Mouse (Mus musculus) lung, postnatal 0 days (tissue): ENCODE results near the gene Grk3. TPM values are rescaled to one million over a fixed set of nuclear protein-coding genes. Genes with fewer than 3 reads are reported as not detected.

ENCODE experiments used
- ATAC-seq: fragments of 200-750 bp; cut with Nextera tagmentation; 2 replicates; pipeline ENCODE4 v1.8.0; 2017; ENCODE audit warnings: moderate library complexity
- DNase-seq: peaks from one replicate; pipeline ENCODE4 v3.0.0-alpha.2; 2016; ENCODE audit warnings: low spot score
- H3K27ac ChIP-seq: fragments of 300-500 bp; sonication (generic); 2 replicates; pipeline ENCODE4 v1.5.1; 2014; ENCODE audit warnings: antibody characterized with exemption, mild to moderate bottlenecking, low read length, mixed read lengths
- H3K27me3 ChIP-seq: fragments of 300-500 bp; sonication (generic); replicated peaks from 2 replicates; pipeline ENCODE4 v1.6.1; 2014; ENCODE audit warnings: low read length, mixed read lengths; ENCODE audit not compliant: insufficient read depth
- H3K36me3 ChIP-seq: fragments of 300-500 bp; sonication (generic); 2 replicates; pipeline ENCODE4 v1.6.1; 2014; ENCODE audit warnings: low read length, mixed read lengths; ENCODE audit not compliant: insufficient read depth
- H3K4me1 ChIP-seq: fragments of 300-500 bp; sonication (generic); 2 replicates; pipeline ENCODE4 v1.6.1; 2014; ENCODE audit warnings: antibody characterized with exemption, low read depth, low read length, mixed read lengths; ENCODE audit not compliant: insufficient read depth
- H3K4me2 ChIP-seq: fragments of 300-500 bp; sonication (generic); replicated peaks from 2 replicates; pipeline ENCODE4 v1.6.1; 2014; ENCODE audit warnings: low read depth, mild to moderate bottlenecking, low read length, moderate library complexity, mixed read lengths
- H3K4me3 ChIP-seq: fragments of 300-500 bp; sonication (generic); 2 replicates; pipeline ENCODE4 v1.5.1; 2014; ENCODE audit warnings: low read depth, low read length
- H3K9ac ChIP-seq: fragments of 300-500 bp; sonication (generic); replicated peaks from 2 replicates; pipeline ENCODE4 v1.6.1; 2014; ENCODE audit warnings: low read depth, mild to moderate bottlenecking
- H3K9me3 ChIP-seq: fragments of 300-500 bp; sonication (generic); 2 replicates; pipeline ENCODE4 v1.6.1; 2016; ENCODE audit warnings: low read length, mixed read lengths
- CTCF ChIP-seq: IDR thresholded peaks from 2 replicates; pipeline ENCODE4 v1.5.1; 2016; ENCODE audit warnings: antibody characterized with exemption, mild to moderate bottlenecking
- EP300 ChIP-seq: IDR thresholded peaks from 2 replicates; pipeline ENCODE4 v1.6.1; 2016; ENCODE audit warnings: antibody characterized with exemption, mild to moderate bottlenecking, control low read depth
- WGBS: fragments of 180-500 bp; shearing (Covaris S2); extraction: QIAGEN DNeasy Blood & Tissue Kit; methylation state at CpG from one replicate; pipeline ENCODE4 v1.1.7; 2014; 5-methylcytosine and 5-hydroxymethylcytosine counted together
- polyA plus RNA-seq: library from polyadenylated mRNA; unstranded; fragments of >200 nt; fragmentation: Nextera tagmentation; extraction: Ambion mirVana; gene quantifications from 2 replicates; pipeline ENCODE4 v1.2.1, GENCODE M21; 2015

The Grk3 gene
- polyA plus RNA-seq, 1 experiment from 2014 or later = 13.6 TPM

DNA sequence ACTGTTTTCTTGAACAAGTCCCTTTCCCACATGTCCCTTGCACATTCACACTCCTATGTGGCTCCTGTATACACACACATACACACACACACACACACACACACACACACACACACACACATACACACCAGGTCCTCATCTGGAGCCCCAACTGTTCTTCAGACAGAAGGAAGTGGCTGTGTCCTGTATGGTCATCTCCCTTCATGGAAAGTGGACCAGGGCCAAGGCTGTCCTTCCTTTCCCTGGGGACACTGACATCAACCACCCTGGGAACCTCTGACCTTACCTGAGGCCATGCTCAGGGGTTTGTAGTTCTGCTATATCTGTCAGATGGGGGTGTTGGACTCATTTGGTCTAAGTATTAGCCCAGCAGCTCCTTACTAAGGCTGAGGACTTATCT, 123.2 kb downstream of the Grk3 start:
- TF ChIP-seq EP300 (no peak), CTCF (no peak)
- no peaks in the 10 kb centered on the region for H3K36me3 ChIP-seq
- no peak overlapping the region for H3K9ac ChIP-seq
- no peaks in the 10 kb centered on the region for H3K27me3 ChIP-seq
- H3K9me3 ChIP-seq = no peaks in the 10 kb centered on the region
- H3K27ac ChIP-seq = no peak overlapping the region
- no peak overlapping the region for H3K4me2 ChIP-seq
- ATAC-seq (no peak), DNase-seq (no peak)
- no peaks in the 10 kb centered on the region for H3K4me1 ChIP-seq
- H3K4me3 ChIP-seq = no peak overlapping the region

DNA sequence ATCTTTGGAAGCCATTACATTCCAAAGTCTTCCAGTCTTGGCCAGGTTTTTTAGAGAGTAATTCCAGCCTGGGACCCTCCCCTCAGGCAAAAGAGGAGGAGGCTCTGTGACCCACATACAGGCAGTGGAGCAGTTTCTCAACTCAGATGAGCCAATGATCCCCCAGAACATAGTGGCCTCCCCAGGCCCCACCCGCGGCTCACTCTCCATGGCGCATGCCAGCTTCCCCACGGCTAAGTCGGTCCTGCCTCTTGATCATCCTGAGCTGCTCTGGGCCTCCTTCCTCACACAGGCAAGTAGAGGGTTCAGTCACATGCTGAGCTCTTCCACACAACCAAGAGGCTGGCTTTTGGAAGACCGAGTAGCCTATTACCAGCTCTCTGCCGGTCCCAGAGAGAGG, 126.9 kb downstream of the Grk3 start:
- no peaks in the 10 kb centered on the region for H3K27me3 ChIP-seq
- H3K4me2 ChIP-seq = no peak overlapping the region
- no peaks in the 10 kb centered on the region for H3K9me3 ChIP-seq
- ATAC-seq = no peak
- H3K36me3 ChIP-seq = no peaks in the 10 kb centered on the region
- no peak overlapping the region for H3K9ac ChIP-seq
- WGBS = 53% methylated on average over 7 of the region's 7 CpGs
- DNase-seq = no peak
- H3K27ac ChIP-seq = no peak overlapping the region
- no peak overlapping the region for H3K4me3 ChIP-seq
- no peak for TF ChIP-seq EP300
- H3K4me1 ChIP-seq = no peaks in the 10 kb centered on the region

DNA sequence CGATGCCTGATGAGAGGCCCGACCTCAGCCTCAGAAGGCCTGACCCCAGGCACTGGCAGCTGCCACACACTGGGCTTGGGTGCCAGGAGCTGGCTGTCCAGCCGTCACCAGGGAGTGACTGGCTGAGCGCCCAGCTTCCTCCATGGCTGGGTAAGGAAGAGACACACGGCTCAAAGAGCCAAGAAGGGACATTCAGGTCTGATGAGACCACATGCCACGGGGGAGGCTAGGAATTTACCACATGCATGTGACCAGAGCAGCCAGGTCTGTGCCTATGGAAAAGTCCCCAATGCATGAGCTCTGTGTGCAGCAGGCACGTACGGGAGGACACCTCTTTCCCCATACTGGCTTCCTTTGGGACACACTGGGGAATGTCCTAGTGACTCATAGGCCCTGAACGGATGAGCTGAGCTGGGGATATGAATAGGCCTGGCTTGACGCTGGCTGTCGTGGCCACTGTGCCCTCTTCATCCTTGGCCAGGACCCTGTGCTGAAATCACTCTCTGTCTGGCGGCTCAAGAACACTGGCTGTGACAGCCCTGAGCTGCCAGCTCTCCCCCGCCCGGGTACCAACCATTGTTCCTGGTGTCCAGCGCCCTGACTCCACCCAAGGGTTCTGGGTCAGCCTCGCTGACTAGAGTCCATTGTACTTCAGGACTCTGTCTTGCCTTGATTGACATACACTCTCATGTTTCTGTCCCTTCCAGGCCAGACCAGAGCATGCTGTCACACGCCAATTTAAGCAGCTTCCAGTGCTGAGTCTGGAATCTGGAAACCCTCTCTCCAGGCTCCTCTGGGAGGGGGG, 128.7 kb downstream of the Grk3 start:
- H3K9ac ChIP-seq = no peak overlapping the region
- WGBS = 50% methylated on average over 17 of the region's 17 CpGs
- no peaks in the 10 kb centered on the region for H3K27me3 ChIP-seq
- no peaks in the 10 kb centered on the region for H3K4me1 ChIP-seq
- H3K4me3 ChIP-seq = no peak overlapping the region
- H3K9me3 ChIP-seq = no peaks in the 10 kb centered on the region
- no peak overlapping the region for H3K4me2 ChIP-seq
- H3K36me3 ChIP-seq = no peaks in the 10 kb centered on the region
- ATAC-seq (peak; percentile 80), DNase-seq (peak; percentile 39)
- no peak overlapping the region for H3K27ac ChIP-seq
- TF ChIP-seq EP300 (no peak), CTCF (no peak)

DNA sequence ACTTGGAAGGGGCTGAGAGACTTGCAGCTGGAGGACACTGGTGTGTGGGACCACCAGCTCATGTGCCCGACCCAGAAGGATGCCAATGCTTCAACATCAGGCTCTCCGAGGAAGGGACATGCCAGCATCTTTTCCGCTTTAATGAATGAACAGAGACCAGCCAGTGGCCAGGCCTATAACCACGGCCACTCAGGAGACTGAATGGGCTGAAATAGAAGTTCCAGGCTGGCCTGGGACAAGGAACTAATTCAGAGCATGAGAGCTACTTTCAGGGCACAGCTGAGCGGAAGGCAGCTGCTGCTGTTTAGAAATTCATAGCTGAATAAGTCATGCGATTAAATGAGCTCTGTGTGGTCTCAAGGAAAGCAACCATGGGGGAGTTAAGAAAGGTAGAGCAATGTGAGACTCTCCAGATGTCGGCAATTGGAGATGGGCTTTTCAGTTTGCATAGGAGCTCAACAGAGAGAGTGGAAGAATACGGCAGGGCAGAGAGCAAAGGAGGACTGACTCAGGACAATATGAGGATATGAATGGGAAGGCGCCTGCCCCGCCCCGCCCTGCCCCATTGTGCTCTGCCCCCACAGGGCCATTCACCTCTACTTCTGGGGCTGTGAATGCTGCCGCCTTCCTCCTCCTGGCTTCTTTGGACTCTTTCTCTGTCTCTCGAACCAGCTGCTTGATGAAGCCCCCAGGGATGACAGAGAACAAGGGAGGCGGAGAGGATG, 138.0 kb downstream of the Grk3 start:
- Histone ChIP-seq H3K27ac (no peak overlapping the region), H3K4me1 (no peaks in the 10 kb centered on the region), H3K9me3 (no peaks in the 10 kb centered on the region), H3K4me2 (no peak overlapping the region), H3K4me3 (no peak overlapping the region), H3K36me3 (no peaks in the 10 kb centered on the region), H3K9ac (no peak overlapping the region), H3K27me3 (no peaks in the 10 kb centered on the region)
- WGBS = 66% methylated on average over 14 of the region's 14 CpGs
- DNase-seq (no peak), ATAC-seq (no peak)
- TF ChIP-seq CTCF = no peak
- TF ChIP-seq EP300 = no peak

DNA sequence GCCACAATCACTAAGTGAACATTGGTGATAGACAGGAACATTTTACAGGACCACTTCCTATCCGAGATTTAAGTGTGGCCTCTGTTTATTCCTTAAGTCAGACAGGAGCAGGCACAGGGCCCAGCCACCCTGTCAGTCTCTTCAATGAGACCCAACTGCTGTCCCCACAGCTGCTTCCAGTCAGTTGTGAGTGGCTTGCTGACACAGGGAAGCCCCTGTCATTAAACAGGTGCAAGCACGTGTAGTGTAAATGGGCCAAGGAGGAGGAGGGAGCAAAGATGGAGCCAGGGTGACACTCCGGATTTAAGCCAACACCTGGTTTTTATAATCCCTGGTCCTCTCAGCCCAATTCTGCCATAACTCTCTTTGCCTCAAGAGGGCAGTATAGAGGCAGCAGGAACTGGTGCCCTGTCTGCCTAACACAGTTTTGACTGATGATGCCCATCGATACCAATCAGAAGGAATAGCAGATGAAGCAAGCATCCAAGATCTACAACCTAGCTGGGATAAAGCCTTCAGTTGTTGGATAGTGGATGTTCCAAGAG, 138.7 kb downstream of the Grk3 start:
- TF ChIP-seq EP300 (no peak), CTCF (peak; percentile 88)
- 19% methylated on average over 4 of the region's 4 CpGs for WGBS

DNA sequence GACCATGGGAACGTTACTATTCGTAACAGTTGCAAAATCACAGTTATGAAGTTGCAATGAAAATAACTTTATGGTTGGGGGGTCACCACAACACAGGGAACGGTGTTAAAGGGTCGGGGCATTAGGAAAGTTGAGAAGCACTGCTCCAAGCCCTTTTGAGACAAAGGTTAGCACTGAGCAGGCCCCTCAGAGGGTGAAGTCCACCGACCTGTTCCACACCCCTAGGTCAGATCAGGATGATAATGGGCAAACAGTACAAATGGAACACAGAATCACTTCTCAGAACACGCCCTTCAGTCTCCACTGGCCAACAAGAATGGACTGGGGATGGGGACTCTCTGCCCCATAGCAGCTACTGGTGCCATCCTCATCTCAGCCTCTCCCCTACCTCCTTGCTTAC, 142.6 kb downstream of the Grk3 start:
- Histone ChIP-seq H3K4me2 (no peak overlapping the region), H3K36me3 (no peaks in the 10 kb centered on the region), H3K4me3 (no peak overlapping the region), H3K27me3 (no peaks in the 10 kb centered on the region), H3K27ac (no peak overlapping the region), H3K9me3 (no peaks in the 10 kb centered on the region), H3K9ac (no peak overlapping the region), H3K4me1 (no peaks in the 10 kb centered on the region)
- ATAC-seq (no peak), DNase-seq (no peak)
- TF ChIP-seq CTCF (no peak), EP300 (no peak)
- WGBS = 51% methylated on average over 6 of the region's 6 CpGs

More for the DNA sequence above, 138.7 kb downstream of the Grk3 start:
- Histone ChIP-seq H3K4me3 (no peak overlapping the region), H3K9me3 (no peaks in the 10 kb centered on the region), H3K27ac (no peak overlapping the region), H3K27me3 (no peaks in the 10 kb centered on the region), H3K36me3 (no peaks in the 10 kb centered on the region), H3K4me1 (no peaks in the 10 kb centered on the region), H3K9ac (no peak overlapping the region), H3K4me2 (no peak overlapping the region)
- ATAC-seq (no peak), DNase-seq (peak; percentile 39)
